Mouse (Mus musculus) left cerebral cortex, adult 9 months (tissue): ENCODE measurements around the gene Spon1.

Experiments
- DNase-seq, 2 experiments: peaks; one replicate each; pipeline ENCODE4 v3.0.0; 2022; ENCODE audit warnings: low spot score in 2 of 2

Spon1 gene

GRCm38 (mm10) chr7:114004171-114004570 is 238.4 kb downstream of the Spon1 start:
- DNase-seq, result no peak

- no peak for DNase-seq
Observed at GRCm38 (mm10) chr7:114005499-114005898, 239.7 kb downstream of the Spon1 start.

- DNase-seq, result no peak
Observed at GRCm38 (mm10) chr7:114006456-114006855, 240.7 kb downstream of the Spon1 start.

- no peak for DNase-seq
Observed at GRCm38 (mm10) chr7:114007565-114007964, 241.8 kb downstream of the Spon1 start.

GRCm38 (mm10) chr7:114011726-114012443 is 246.1 kb downstream of the Spon1 start:
- no peak for DNase-seq

GRCm38 (mm10) chr7:114016001-114016949 is 250.5 kb downstream of the Spon1 start:
- DNase-seq, result no peak

GRCm38 (mm10) chr7:114018861-114019260 is 253.1 kb downstream of the Spon1 start:
- no peak for DNase-seq

- no peak for DNase-seq
Observed at GRCm38 (mm10) chr7:114020057-114020703, 254.4 kb downstream of the Spon1 start.

GRCm38 (mm10) chr7:114020704-114021093 is 254.9 kb downstream of the Spon1 start:
- peak in 1 of 2 experiments; percentile 85 for DNase-seq

GRCm38 (mm10) chr7:114026923-114027322 is 261.1 kb downstream of the Spon1 start:
- no peak for DNase-seq

GRCm38 (mm10) chr7:114027406-114027805 is 261.6 kb downstream of the Spon1 start:
- no peak for DNase-seq

GRCm38 (mm10) chr7:114028828-114029227 is 263.0 kb downstream of the Spon1 start:
- no peak for DNase-seq

- DNase-seq, result no peak
Observed at GRCm38 (mm10) chr7:114029596-114029995, 263.8 kb downstream of the Spon1 start.

- no peak for DNase-seq
Observed at GRCm38 (mm10) chr7:114037237-114037636, 271.4 kb downstream of the Spon1 start.

- DNase-seq, result no peak
Observed at GRCm38 (mm10) chr7:114041349-114041748, 275.6 kb downstream of the Spon1 start.

- DNase-seq, result no peak
Observed at GRCm38 (mm10) chr7:114042973-114043928, 277.5 kb downstream of the Spon1 start.

GRCm38 (mm10) chr7:114043929-114044549 is 278.2 kb downstream of the Spon1 start:
- DNase-seq, result no peak

- no peak for DNase-seq
Observed at GRCm38 (mm10) chr7:114045814-114046213, 280.0 kb downstream of the Spon1 start.

- no peak for DNase-seq
Observed at GRCm38 (mm10) chr7:114053720-114054119, 287.9 kb downstream of the Spon1 start.

- no peak for DNase-seq
Observed at GRCm38 (mm10) chr7:114058166-114058565, 292.4 kb downstream of the Spon1 start.
